Mouse (Mus musculus) fibroblast of lung, adult 2 months (primary cell): ENCODE results near the gene Gm10031.
A peak's percentile ranks its signal among the peaks of the same experiment; 100 is the strongest.

Experiments used
- DNase-seq: peaks from one replicate; pipeline ENCODE4 v3.0.0-alpha.2; 2011; ENCODE audit warnings: low read depth

Gm10031 gene

DNA sequence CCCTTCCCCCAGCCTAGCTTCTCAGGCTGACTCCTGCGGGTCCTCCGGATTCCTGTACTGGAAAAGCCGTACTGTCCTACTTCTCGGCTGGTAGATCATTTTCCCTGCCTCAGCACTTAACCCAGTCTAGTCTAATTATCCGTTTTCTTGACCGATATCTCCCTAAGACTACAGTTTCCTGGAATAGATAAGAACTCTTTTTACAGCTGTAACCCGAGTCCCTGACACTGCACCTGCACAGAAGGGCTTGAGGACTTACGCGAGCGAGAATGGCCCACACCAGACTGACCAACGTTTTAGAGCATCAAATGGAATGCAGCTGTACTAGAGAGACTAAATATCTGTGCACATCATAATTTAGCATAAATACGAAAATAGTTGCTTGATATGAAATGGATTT, 20.2 kb downstream of the Gm10031 start:
- DNase-seq, result no peak

- peak; percentile 48 for DNase-seq
These were observed 34.5 kb downstream of the Gm10031 start, which contains the start of gene Abl2 for GRCm38 (mm10) chr1:156558024-156558930. Abl2 (plus strand) TSS chr1:156558786.

GRCm38 (mm10) chr1:156558950-156559640, 35.3 kb downstream of the Gm10031 start:
- no peak for DNase-seq

DNA sequence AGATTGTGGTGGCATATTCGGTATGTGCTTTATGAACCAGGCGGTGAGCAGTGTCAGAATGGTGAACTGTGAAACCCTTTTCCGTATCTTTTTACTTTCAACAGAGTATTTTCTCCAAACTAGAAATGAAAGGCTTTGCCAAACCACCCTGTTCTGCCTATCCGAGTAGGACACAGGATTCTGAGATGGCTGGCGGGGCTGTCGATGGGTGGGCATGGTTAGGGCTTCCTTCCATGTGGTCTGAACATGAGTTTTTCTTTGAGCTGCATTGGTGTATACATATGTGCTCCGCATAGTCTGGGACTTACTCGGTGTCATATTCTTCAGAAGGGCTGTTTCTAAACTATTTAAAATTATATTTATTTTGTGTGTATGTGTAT, 35.8 kb downstream of the Gm10031 start:
- no peak for DNase-seq

DNA sequence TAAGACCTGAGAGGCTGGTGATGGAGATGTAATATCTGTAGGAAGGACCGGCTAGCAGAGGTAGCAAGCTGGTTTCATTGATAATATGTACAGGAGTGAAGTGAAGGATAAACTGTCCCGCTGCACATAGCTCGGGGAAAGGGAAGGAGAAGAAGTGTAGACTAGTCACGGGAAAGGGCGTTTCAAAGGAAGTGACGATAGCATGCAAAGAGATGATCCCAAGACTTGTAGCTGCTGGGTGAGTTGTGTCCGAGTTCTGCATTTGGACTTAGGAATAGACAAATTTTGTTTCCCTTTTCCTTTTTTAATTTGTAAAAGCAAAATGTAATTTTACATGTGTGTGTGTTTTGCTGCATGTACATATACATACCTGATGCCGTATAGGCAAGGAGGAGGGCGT, 36.7 kb downstream of the Gm10031 start:
- DNase-seq, result no peak

- no peak for DNase-seq
These were observed 41.5 kb downstream of the Gm10031 start for GRCm38 (mm10) chr1:156565328-156565727.

DNA sequence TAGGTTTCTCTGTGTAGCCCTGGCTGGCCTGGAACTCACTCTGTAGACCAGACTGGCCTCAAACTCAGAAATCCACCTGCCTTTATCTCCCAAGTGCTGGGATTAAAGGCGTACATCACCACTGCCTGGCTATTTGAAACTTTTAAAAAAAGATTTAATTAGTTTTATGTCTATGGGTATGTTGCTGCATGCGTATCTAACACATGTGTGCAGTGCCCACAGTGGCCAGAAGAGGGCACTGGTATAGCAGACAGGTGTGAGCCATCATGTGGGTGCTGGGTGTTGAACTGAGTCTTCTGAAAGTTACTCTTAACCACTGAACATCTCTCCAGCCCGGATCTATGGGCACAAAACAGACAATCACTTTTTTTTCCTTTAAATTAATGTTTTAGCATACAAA, 42.3 kb downstream of the Gm10031 start:
- DNase-seq, result no peak

GRCm38 (mm10) chr1:156569615-156570014, 45.8 kb downstream of the Gm10031 start:
- DNase-seq, result no peak

DNA sequence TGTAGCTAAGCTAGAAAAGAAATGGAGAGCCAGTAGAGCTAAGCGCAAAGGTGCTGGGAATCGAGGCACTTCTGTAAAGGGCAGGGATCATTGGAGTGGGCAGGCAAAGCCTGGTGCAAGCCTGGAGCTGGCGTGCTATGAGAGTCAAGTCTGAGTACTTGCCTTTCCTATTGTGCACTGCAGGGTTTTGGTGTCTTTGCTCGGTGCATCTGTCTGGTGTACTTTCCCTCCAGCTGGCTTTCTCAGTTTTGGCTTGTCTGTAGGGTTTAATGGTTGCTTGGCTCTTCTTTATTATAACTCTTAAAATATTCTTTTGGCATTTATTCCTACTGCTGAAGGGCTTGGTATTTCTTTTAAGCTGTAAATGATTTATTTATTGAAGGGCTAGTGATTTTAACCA, 49.1 kb downstream of the Gm10031 start:
- DNase-seq, result no peak
